Mouse (Mus musculus) lung, embryonic 14.5 days (tissue): ENCODE results near the gene G430095P16Rik. TPM values are rescaled to one million over a fixed set of nuclear protein-coding genes. Genes with fewer than 3 reads are reported as not detected.

Experiments used
- ATAC-seq: fragments of 200-750 bp; cut with Nextera tagmentation; 2 replicates; pipeline ENCODE4 v1.8.0; 2017; ENCODE audit warnings: mild to moderate bottlenecking, moderate TSS enrichment, moderate library complexity; ENCODE audit not compliant: insufficient read depth
- DNase-seq: peaks from one replicate; pipeline ENCODE4 v3.0.0-alpha.2; 2015
- H3K27ac ChIP-seq: fragments of 300-500 bp; sonication (generic); 2 replicates; pipeline ENCODE4 v1.5.1; 2014; ENCODE audit warnings: low read depth, mild to moderate bottlenecking, moderate library complexity
- H3K27me3 ChIP-seq: fragments of 300-500 bp; sonication (generic); 2 replicates; pipeline ENCODE4 v1.6.1; 2014; ENCODE audit warnings: low read length, control low read depth; ENCODE audit not compliant: insufficient read depth
- H3K36me3 ChIP-seq: fragments of 300-500 bp; sonication (generic); 2 replicates; pipeline ENCODE4 v1.6.1; 2014; ENCODE audit warnings: control low read depth; ENCODE audit not compliant: insufficient read depth
- H3K4me1 ChIP-seq: fragments of 300-500 bp; sonication (generic); 2 replicates; pipeline ENCODE4 v1.6.1; 2014; ENCODE audit warnings: antibody characterized with exemption, control low read depth; ENCODE audit not compliant: insufficient read depth
- H3K4me2 ChIP-seq: fragments of 300-500 bp; sonication (generic); 2 replicates; pipeline ENCODE4 v1.6.1; 2014; ENCODE audit warnings: mild to moderate bottlenecking
- H3K4me3 ChIP-seq: fragments of 300-500 bp; sonication (generic); 2 replicates; pipeline ENCODE4 v1.5.1; 2014; ENCODE audit warnings: low read depth, low read length
- H3K9ac ChIP-seq: fragments of 300-500 bp; sonication (generic); 2 replicates; pipeline ENCODE4 v1.6.1; 2014
- H3K9me3 ChIP-seq: fragments of 300-500 bp; sonication (generic); 2 replicates; pipeline ENCODE4 v1.6.1; 2016; ENCODE audit warnings: low read depth, low read length, control low read depth
- CTCF ChIP-seq: IDR thresholded peaks from 2 replicates; pipeline ENCODE4 v1.5.1; 2016; ENCODE audit warnings: antibody characterized with exemption, low read depth
- WGBS: fragments of 180-500 bp; shearing (Covaris S2); extraction: QIAGEN DNeasy Blood & Tissue Kit; methylation state at CpG from one replicate; pipeline ENCODE4 v1.1.7; 2014; 5-methylcytosine and 5-hydroxymethylcytosine counted together
- polyA plus RNA-seq: library from polyadenylated mRNA; unstranded; fragments of >200 nt; fragmentation: Nextera tagmentation; extraction: Ambion mirVana; gene quantifications from 2 replicates; pipeline ENCODE4 v1.2.1, GENCODE M21; 2014

The G430095P16Rik gene
- polyA plus RNA-seq, 1 experiment from 2014 or later: 2.8 TPM

GRCm38 (mm10) chr8:84707267-84707883 lies 15.4 kb upstream of the G430095P16Rik start:
- TF ChIP-seq CTCF: no peak
- Histone ChIP-seq H3K27me3 (peaks cover 51% of the 10 kb centered on the region), H3K4me3 (peak overlapping the region; percentile 30), H3K4me2 (peak overlapping the region; percentile 60), H3K9ac (peak overlapping the region; percentile 45), H3K9me3 (no peaks in the 10 kb centered on the region), H3K36me3 (peaks cover 34% of the 10 kb centered on the region), H3K27ac (peak overlapping the region; percentile 59), H3K4me1 (peaks cover 37% of the 10 kb centered on the region)
- peak; percentile 67 for DNase-seq
- no peak for ATAC-seq
- 23% methylated on average over 22 of the region's 22 CpGs for WGBS

GRCm38 (mm10) chr8:84708071-84708541 lies 14.7 kb upstream of the G430095P16Rik start:
- Histone ChIP-seq H3K36me3 (peaks cover 34% of the 10 kb centered on the region), H3K27ac (peak overlapping the region; percentile 59), H3K27me3 (peaks cover 49% of the 10 kb centered on the region), H3K4me3 (peak overlapping the region; percentile 30), H3K4me1 (peaks cover 40% of the 10 kb centered on the region), H3K9ac (0 out of 2 replicates have a peak overlapping the region, but pooled peaks have one; percentile 45), H3K4me2 (peak overlapping the region; percentile 60), H3K9me3 (no peaks in the 10 kb centered on the region)
- no peak for TF ChIP-seq CTCF
- no peak for ATAC-seq
- DNase-seq: peak; percentile 4
- WGBS: 30% methylated on average over 15 of the region's 15 CpGs

- Histone ChIP-seq H3K9me3 (no peaks in the 10 kb centered on the region), H3K4me1 (peaks cover 49% of the 10 kb centered on the region), H3K4me2 (peak overlapping the region; percentile 23; the same call in 1 of the 2 replicates), H3K9ac (peak overlapping the region; percentile 16; the same call in 1 of the 2 replicates), H3K4me3 (no peak overlapping the region; the same call in 1 of the 2 replicates), H3K27me3 (peaks cover 41% of the 10 kb centered on the region), H3K36me3 (peaks cover 36% of the 10 kb centered on the region), H3K27ac (peak overlapping the region; percentile 36; the same call in 1 of the 2 replicates)
- DNase-seq (peak; percentile 96), ATAC-seq (peak; percentile 48)
- peak; percentile 97 for TF ChIP-seq CTCF
- WGBS: 18% methylated on average over 12 of the region's 12 CpGs
These were observed 13.9 kb upstream of the G430095P16Rik start for GRCm38 (mm10) chr8:84708774-84709475.

- no peak overlapping the region for H3K9ac ChIP-seq
- no peak overlapping the region for H3K4me3 ChIP-seq
- peaks cover 31% of the 10 kb centered on the region for H3K27me3 ChIP-seq
- TF ChIP-seq CTCF: no peak
- no peak overlapping the region for H3K27ac ChIP-seq
- ATAC-seq (no peak), DNase-seq (no peak)
- WGBS: 92% methylated on average over 1 of the region's 1 CpGs
- H3K4me2 ChIP-seq: no peak overlapping the region
- H3K9me3 ChIP-seq: no peaks in the 10 kb centered on the region
- peaks cover 38% of the 10 kb centered on the region for H3K36me3 ChIP-seq
- H3K4me1 ChIP-seq: peaks cover 57% of the 10 kb centered on the region
These were observed 12.9 kb upstream of the G430095P16Rik start for GRCm38 (mm10) chr8:84709931-84710330.

GRCm38 (mm10) chr8:84711312-84711711 lies 11.5 kb upstream of the G430095P16Rik start:
- peaks cover 53% of the 10 kb centered on the region for H3K4me1 ChIP-seq
- peak overlapping the region; percentile 52; the same call in 1 of the 2 replicates for H3K4me2 ChIP-seq
- H3K36me3 ChIP-seq: peaks cover 45% of the 10 kb centered on the region
- no peaks in the 10 kb centered on the region for H3K9me3 ChIP-seq
- H3K4me3 ChIP-seq: no peak overlapping the region
- ATAC-seq (no peak), DNase-seq (no peak)
- peak overlapping the region; percentile 95 for H3K27ac ChIP-seq
- peaks cover 25% of the 10 kb centered on the region for H3K27me3 ChIP-seq
- peak; percentile 20 for TF ChIP-seq CTCF
- 33% methylated on average over 3 of the region's 3 CpGs for WGBS
- peak overlapping the region; percentile 41; the same call in 1 of the 2 replicates for H3K9ac ChIP-seq

- Histone ChIP-seq H3K9me3 (no peaks in the 10 kb centered on the region), H3K4me3 (no peak overlapping the region), H3K27me3 (peaks cover 17% of the 10 kb centered on the region), H3K27ac (peak overlapping the region; percentile 95), H3K4me1 (peaks cover 47% of the 10 kb centered on the region), H3K36me3 (peaks cover 46% of the 10 kb centered on the region), H3K9ac (peak overlapping the region; percentile 41), H3K4me2 (peak overlapping the region; percentile 52)
- peak; percentile 92 for DNase-seq
- TF ChIP-seq CTCF: peak; percentile 49
- 13% methylated on average over 10 of the region's 11 CpGs for WGBS
- peak; percentile 91 for ATAC-seq
These were observed 10.7 kb upstream of the G430095P16Rik start for GRCm38 (mm10) chr8:84711933-84712758.
